Mouse (Mus musculus) adrenal gland, adult 2 months (tissue): Measurements from ENCODE around the gene Zdhhc18. TPM values are rescaled to one million over a fixed set of nuclear protein-coding genes. Genes with fewer than 3 reads are reported as not detected.
"Not testable (repeated sequence)": the region's sequence is repeated elsewhere in the genome, so short reads cannot be mapped to it uniquely, and the experiment has no call there.

ENCODE experiments used
- DNase-seq: peaks from one replicate; pipeline ENCODE4 v3.0.0; 2021
- polyA plus RNA-seq: library from polyadenylated mRNA; depleted of rRNA; stranded (reverse); fragments of >200 nt; gene quantifications from 2 replicates; pipeline ENCODE4 v1.2.3, GENCODE M21; 2012
- total RNA-seq, 2 experiments: library from RNA; stranded (reverse); gene quantifications; 2 replicates each; pipeline ENCODE4 v1.2.3; 2021

The Zdhhc18 gene
- total and polyA plus RNA-seq, 3 experiments = 18.4 to 31.0 (median 24.8) TPM

DNA sequence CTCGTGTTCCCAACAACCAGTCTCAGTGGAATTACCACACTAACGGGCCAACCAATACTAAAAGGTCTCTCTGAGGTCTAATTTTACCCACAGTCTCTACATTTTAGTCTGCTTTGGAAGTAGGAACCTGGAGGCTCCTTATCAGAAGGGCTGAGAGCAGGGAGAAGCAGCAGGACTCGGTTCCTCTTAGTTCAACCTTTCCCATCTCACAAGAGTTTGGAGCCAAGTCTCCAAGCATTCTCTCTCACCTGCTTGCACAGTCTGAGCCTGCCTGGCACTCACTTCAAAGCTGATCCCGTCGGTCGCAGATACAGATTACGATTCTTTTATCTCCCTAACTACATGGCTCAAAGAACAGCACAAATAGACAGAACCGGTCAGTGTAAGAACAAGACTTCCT is 13.0 kb upstream of the Zdhhc18 start:
- DNase-seq = peak; percentile 36

DNA sequence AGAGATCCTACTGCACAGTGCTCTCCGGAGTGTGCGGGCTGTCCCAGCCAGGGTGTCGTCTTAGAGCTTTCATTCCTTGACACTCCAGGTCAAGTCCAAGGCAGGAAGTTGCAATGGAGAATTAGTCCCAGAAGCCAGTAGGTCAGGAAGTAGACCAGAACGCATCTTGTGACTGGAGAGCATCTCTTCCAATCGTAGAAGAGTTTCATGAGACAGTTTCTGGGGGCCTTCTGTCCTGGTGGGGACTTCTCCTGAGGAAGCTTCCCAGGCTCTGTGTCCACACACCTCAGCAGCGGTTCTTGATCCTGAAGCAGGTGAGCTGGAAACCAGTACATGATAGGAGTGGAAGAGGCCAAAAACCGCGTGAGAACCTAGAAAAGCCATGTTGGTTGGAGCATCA is 12.5 kb upstream of the Zdhhc18 start:
- DNase-seq = no peak

DNA sequence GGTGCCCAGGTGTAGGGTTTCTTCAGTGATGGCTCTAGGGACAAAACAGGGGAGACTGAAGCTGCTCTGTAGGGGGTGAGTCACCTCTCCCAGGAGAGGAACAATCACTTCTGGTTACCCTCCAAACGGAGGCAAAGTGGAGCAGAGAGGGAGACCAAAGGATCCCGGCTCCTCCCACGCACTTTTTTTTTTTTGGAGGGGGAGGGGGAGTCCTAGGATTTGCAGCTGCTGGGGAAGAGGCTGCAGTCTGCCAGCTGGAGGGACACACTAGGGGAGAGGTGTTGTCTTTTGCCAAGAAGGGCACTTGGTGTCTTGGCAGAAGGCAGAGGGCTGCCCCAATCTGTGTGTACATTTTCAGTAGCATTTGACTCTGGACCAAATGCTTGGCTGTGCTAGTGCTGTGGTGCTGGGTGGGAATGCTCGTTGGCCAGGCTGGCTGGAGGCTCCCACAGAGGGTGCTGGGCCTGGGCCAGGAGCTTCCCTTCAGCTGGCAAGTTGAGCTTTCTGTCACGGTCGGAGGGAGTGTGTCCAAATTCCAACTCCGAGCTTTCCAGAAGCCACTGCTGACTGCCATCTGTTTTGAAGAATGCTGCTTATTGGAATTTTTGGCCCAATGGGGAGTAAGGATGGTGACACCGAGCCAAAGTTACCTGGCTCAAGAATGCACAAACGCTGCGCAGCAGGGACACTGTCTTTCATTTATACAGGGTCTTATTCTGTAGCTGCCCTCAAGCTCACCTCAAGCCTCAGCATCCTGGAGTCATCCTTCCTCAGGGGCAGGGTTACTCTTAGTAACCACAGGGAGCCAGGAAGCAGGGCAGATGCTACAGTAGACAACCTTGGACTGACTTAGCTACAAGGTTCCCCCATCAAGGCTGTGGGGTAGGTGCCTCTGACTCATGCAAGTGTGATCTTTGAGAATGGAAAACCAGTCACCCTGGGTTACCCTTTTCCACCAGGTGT is 10.5 kb upstream of the Zdhhc18 start:
- DNase-seq = peak; percentile 88

DNA sequence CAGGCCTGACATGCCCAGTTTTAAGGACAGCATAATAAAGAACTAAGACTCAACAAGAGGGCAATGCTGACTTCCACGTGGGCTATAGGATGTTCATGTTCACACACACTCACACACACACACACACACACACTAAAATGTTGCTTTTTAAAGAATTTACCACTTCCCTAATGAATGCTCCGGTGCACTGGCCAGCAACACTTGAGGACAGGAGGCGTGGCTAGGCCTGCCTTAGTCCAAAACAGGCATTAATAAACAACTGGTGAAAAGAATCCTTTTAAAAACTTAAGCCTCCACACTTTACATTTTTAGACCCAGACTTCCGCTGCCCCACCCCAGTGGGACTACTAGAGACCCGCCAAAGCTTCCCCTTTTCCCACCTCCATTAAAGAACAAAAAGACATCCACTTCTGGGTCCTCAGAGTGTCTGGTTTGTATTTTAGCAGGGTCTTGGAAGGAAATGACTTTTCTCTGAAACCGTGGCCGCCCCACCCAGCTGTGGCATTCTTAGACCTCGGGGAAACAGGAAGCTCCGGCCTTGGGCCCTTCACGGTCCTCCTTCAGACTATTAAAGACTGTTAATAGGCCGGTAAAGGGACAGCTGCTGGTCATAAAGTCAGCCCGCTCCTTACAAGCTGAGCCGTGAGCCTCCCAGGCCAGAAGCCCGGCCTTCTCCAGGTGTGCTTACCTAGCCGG is 9.7 kb upstream of the Zdhhc18 start:
- DNase-seq = peak; percentile 60

DNA sequence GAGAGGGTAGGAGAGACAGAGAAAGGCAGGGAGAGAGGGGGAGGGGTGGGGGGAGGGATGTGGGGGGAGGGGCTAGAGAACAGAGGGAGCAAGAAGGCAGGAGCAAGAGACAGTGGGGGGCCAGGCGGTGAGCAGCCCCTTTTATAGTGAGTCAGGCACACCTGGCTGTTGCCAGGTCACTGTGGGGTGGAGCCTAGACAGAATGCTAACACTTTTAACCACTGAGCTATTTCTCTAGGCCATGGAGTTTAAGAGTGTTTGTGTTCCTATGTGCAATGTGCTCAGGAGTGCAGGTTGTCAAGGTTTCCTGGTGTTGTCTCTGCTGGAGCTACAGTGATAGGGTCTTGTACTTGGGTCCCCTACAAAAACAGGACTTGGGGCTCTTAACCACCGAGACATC is 8.8 kb upstream of the Zdhhc18 start:
- DNase-seq = no peak

DNA sequence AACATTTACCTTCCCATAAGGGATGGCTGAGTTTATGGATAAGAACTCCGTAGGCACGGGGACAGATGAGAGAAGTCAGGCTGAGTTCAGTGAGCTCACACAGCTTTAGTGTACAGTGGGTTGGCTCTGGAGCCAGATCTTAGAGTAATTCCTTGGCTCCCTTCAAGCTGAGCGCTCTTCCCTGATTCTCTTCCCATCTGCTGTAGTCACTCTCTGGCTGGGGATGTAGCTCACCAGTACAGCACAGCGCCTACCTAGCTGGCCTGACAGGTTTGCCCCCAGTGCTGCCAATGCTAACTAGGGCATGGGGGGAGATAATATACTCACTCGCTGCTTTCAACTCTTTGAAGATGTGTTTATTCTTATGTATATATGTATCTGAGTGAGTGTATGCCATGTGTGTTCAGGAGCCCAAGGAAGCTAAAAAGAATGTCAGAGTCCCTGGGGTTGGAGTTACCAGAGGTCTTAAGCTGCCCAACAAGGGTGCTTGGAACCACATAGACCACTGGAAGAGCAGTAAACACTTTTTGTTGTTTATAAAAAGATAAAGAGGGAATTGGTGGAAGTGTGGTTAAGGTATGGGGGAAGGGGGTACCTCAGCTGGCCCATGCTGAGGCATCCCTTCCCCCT is 8.0 kb upstream of the Zdhhc18 start:
- no peak for DNase-seq

DNA sequence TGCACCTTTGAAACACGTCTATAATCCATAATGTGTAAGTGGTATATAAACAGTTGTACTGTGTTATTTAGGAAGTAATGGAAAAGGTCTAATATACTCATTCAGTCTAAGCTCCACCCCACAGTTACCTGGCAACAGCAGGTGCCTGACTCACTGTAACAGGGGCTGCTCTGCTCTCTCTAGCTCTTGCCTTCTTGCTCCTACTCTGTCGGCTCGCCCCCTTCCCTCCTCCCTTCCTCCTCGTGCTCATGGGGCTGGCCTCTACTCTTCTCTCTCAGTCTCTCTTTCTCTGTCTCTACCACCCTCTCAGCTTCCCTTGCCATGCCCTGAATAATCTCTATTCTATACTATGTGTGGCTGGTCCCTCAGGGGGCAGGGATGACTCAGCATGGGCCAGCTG is 7.0 kb upstream of the Zdhhc18 start:
- DNase-seq = no peak

DNA sequence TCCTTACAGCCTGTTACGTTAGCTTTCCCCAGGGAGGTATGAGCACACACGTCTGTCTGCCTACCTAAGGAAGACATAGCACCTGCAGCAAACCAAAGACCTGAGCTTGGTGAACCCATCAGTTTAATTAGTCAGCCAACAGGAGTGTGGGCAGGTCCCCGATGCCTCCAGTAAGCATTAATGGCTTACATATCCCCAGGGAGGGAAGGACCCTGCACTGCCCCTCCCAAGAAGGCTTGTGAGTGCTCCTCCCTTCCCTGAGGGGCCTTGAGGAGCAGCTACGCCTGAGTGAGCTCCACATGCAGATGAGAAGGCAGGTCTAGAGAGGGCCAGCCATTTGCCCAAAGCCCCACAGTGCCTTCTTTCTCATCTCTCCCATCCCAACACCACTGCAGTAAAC is 6.3 kb upstream of the Zdhhc18 start:
- DNase-seq = no peak

DNA sequence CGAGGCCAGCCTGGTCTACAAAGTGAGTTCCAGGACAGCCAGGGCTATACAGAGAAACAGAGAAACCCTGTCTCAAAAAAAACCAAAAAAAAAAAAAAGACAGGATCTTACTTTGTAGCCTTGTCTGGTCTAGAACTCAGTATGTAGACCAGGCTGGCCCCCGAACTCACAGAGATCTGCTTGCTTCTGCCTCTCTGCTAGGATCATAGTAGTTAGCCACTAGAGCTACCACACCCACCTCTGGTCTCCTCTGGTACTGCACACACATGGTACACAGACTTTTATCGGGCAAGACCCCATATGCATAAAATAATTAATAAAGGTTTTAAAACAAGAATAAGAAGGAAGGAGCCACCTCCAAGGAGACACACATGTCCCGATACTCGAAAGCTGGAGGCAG is 4.1 kb upstream of the Zdhhc18 start:
- DNase-seq = not testable (repeated sequence)

DNA sequence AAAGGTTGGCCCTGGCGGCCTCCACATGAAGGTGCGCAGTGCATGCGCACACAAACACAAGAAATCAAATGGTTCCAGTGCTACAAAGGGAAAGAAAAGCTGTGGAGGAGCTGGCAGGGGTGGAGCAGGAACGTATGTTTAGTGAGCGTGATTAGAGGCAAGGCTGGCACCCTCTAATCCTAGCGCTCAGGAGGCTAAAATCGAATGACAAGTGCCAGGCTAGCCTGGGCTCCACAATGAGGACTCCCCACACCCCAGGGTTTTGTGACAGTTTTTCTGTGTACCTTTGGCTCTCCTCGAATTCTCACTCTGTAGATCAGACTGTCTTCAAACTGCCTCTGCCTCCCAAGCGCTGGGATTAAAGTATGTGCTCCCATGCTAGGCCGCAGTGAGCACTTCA is 2.8 kb upstream of the Zdhhc18 start:
- DNase-seq = no peak

DNA sequence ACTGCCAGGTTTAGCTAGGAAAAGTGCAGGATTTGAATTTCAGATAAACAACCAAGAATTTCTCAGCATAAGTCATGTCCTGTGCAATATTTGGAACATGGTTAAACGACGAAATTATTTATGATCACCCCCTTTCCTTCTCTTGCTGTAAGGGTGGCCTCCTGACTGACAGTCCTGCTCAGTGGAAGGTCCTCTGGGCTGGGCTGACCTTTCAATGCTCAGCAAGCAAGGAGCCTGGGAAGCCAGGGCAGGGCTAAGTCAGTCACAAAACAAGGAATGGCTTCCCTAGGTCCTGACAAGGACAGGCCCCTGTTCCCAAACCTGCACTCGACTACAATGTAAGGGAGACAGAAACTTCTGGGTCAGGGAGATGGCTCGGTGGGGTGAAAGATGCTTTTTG is 2.0 kb upstream of the Zdhhc18 start:
- DNase-seq = no peak

DNA sequence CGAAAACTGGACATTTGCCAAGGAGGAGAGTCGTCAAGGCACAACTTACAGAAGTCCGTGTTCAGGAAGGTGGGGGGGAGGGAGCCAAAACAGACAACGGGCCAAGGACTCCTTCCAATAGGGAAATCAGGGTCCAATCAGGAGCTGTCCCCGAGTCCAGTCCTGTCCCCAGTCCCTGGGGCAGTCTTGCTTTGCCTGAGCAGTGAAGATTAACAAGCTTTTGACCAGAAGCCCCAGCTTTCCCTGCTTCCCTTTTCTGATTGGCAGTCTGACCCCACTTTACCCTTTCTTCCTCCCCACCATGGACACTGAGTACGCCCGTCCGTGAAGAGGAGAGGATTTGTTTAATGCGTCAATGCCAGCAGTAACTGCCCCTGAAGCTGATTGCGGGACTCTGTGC is 1.5 kb upstream of the Zdhhc18 start:
- DNase-seq = no peak

DNA sequence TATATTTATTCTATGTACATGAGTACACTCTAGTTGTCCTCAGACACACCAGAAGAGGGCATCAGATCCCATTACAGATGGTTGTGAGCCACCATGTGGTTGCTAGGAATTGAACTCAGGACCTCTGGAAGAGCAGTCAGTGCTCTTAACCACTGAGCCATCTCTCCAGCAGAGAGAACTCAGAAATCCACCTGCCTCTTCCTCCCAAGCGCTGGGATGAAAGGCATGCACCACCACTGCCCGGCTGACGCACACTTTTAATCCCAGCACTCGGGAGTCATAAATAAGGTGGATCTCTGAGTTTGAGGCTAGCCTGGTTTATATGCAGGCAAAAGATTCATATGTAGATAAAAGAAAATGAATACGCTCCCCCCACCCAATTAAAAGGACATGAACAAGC is 490 bp downstream of the Zdhhc18 start:
- DNase-seq = not testable (repeated sequence)

DNA sequence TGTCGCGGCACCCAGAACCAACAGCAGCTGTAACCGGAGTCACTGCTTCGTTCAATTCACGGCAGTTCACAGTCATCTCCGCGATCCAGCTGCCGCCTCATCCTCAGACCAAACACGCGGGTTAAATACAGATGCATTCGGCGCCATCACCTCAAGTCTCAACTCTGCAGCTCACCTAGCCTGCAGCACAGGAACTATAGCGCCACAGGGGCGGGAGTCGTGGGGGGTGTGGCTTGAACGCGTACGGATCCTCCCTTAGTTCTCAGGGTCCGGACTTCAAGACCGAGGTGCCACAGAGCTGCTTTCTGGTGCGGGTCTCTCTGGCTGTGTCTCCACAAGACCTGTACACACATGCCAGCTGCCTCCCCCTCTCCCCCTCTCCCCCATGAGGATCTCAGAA is 4.3 kb downstream of the Zdhhc18 start:
- no peak for DNase-seq

DNA sequence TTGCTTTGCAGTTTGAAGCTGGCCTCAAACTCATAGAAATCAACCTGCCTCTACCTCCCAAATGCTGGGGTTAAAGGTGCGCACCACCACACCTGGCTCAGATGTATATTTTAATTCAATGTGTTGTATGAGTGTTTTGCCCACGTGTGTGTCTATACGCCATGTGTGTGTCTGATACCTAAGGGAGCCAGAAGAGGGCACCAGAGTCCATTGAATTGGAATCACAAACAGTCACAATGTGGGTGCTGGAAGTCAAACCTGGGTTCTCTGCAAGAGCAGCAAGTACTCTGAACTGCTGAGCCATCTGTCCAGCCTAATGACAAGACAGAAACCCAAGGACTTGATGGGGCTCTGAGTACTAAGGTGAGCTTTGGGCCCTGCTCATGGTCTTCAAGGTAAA is 4.8 kb downstream of the Zdhhc18 start:
- DNase-seq = no peak

DNA sequence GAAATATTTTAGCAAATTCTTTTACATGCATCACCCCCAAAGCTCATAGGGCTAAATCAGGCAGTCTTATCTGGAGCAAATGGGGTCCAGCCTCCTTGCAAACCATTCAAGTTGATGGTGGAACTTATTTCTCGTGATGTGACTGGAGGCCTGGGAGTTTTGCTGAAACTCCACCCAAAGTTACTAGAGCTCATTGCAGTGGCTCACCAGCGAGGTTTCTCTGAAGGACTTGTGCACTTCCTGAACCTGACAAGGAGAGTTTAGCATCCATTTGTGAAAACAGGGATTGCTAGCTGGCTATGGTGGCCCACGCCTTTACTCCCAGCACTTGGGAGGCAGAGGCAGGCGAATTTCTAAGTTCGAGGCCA is 15.9 kb downstream of the Zdhhc18 start:
- DNase-seq = no peak

DNA sequence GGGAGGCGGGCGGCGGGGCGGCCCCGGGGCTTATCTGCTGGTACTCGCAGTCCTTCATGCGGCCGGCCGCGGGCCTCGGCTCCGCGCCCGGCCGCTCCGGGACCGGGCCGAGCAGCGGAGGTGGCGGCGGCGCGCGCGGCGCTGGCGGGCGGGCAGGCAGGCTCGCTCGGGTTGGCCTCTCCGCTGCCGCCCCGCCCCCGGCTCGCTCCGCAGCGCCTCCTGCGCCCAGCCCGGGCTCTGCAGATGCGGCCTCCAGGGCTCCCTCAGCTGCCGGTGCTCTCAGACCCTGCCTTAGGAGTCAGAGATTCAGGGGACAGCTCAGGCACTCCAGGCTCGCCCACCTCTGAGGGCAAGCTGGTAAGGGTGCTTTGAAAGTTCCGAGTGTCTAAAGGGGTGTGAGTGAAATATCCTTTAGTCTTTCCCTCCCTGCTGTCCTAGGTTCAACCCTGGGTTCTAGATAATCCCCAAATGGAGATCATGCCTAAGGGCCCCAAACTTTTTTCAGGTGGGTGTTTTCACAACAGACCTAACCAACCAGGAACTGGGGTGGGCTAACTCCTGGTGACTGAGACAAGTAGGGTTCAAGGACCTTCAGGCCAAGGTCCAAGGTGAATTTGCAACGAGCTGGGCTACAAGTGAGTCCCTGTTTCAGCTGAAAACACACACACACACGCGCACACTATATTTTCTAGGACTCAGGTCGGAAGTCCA is 16.5 kb downstream of the Zdhhc18 start:
- DNase-seq = peak; percentile 94

DNA sequence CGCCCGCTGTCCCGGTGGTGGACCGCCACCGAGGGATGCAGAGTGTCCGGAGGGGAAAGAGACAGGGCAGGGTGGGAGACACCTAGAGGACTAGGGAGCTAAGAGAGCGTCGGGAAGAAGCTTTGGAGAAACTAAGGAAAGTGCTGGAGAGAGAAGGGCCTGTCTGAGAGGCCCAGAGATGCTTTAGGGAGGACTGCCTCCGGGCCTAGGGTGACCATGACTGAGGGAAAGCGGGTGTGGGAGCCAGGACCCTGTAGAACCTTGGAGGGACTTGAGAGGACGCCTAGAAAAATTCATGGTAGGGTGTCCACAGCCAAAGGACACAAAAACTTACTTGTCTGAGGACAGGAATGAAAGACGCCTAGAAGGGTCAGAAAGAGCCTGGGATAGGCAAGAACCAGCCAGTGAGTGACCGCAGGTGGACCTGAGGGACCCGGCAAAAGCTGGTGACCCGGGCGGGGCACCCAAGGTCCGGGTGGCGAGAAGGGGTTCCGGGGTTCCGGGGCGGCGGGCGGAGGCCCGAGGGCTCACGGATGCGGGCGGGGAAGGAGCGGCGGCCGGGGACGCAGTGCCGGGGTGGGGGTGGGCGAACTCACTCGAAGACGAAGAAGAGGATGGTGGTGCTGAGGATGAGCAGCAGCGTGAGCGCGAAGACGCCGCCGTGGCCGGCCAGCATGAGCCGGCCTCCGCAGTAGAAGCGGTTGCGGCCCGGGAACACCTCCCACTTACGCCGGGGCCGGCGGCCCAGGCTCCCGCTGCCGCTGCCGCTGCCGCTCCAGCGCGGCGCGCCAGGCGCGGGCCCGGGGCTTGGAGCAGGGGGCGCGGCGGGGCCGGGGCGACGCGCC is 17.2 kb downstream of the Zdhhc18 start:
- DNase-seq = peak; percentile 76

DNA sequence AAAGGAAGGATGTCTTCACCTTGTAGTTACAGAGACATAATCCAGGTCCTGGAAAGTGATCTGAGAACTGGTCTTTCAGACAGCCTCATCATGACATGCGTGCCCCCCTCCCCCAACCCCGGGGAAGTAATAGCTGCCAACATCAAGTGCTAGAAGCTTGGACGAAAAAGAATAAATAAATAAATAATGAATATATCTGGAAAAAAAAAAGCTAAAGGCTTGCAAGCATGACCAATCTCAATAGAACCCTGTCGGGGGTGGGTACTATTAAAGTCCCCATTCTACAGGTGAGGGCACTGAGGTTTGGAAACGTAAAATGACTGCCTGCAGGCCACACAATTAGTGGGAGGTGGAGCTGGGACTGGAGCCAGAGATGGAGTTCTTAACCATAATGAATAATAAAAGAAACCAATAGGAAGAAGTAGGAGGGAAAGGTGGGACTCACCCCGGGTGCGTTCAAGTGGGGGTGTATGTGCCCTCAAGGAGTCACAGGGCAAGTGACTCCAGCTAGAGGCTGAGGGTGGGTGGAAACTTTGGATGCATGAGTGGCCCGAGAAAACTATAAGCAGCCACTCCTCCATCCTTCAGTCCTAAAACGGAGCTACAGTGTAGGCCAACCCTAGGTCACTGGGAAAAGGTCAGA is 18.1 kb downstream of the Zdhhc18 start:
- DNase-seq = no peak

DNA sequence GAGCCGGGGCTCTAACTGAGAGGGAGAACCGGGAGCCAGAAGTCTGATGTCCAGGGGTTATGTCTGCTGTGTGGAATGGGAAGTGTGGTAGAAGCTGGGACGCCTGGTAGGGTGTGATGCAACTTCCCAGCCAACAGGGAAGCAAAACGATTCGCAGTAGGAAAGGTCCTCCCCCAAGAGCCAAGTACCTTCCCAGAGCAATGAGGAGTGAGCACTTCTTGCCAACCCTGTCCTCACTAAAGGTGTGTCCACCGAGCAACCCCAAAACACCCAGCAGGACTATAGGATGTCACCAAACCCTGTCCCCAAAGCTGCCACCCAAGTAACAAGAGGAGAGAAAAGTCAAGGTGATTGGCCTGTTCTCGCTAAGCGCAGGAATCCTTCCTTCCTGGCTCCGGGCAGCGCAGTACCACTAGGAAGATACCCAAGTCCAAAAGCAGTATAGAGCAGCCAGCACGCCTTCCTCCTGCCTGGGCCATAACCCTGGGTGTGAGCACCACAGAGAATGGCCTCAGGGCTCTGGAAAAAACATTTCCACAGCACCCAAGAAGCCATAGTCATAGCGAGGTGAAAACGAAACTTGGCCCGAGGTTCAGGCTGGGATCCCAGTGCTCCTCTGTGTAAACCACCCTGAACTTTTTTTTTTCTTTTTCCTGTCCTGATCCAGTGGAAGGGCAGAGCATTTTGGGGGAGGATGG is 18.7 kb downstream of the Zdhhc18 start:
- DNase-seq = peak; percentile 47
